Mouse (Mus musculus): Measurements from ENCODE around the gene Zmat3. TPM values are rescaled to one million over a fixed set of nuclear protein-coding genes. Genes with fewer than 3 reads are reported as not detected.

Gene Zmat3
- polyA plus RNA-seq, 2 experiments, result 7.7 to 12.6 TPM

DNA sequence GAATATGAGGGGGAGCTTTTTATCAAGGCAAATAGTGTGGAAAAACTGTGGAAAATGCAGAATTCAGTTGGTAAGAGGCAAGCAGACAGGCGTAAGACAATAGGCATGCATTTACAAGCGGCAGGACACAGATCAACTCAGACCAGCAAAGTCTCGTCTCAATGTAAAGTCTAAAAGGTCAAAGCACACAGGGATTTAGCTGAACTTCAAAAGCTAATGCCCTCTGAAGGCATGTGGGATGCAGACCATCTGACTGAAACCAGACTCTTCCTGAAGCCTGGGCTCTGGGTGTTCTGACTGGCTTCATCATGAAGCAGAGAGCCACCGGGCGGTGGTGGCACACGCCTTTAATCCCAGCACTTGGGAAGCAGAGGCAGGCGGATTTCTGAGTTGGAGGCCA is 27.6 kb downstream of the Zmat3 start:
- Histone ChIP-seq H3K4me2 (replicated peaks; ENCODE audit: low read depth, low read length, severe bottlenecking) (no peak overlapping the region), H3K36me3 (ENCODE audit: control insufficient read depth, insufficient read depth, low read length) (peaks cover 24% of the 10 kb centered on the region), H3K9ac (ENCODE audit: low read depth, low read length, severe bottlenecking) (no peak overlapping the region), H3K4me3 (replicated peaks; ENCODE audit: low read length) (no peak overlapping the region), H3K9me3 (ENCODE audit: control insufficient read depth, low read length) (no peaks in the 10 kb centered on the region), H3K27me3 (ENCODE audit: control insufficient read depth, insufficient read depth, low read length) (no peaks in the 10 kb centered on the region), H3K4me1 (ENCODE audit: control insufficient read depth, insufficient read depth, low read length) (no peaks in the 10 kb centered on the region), H3K27ac (replicated peaks; ENCODE audit: low read depth, low read length) (no peak overlapping the region)
- ATAC-seq (ENCODE audit: low FRiP score, low read depth), result no peak
- no peak for TF ChIP-seq POLR2A (IDR thresholded peaks at IDR 0.05; ENCODE audit: borderline replicate concordance, extremely low read depth, insufficient read depth, insufficient read length)
- 78% methylated on average over 7 of the region's 7 CpGs for WGBS
- no peak for DNase-seq (ENCODE audit: low spot score)

DNA sequence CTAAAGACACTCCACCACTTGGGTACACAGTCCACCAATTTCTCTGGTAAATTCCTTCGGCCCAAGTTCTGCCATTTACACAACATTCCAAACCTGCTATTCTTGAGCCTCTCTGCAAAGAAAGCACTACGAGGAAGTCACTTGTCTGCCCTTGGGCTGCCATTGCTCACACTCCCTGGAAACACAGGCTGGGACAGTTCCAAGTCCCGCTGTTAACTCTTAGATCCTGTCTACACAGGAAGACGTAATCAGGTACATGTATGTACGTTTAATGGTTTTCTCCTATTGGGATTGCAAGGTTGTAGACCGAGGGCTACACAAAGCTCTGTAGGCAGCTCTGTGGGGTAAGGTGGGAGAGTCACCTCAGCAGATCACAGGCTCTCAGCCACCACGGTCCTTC is 28.0 kb downstream of the Zmat3 start:
- ATAC-seq (ENCODE audit: low FRiP score, low read depth) (no peak), DNase-seq (ENCODE audit: low spot score) (no peak)
- TF ChIP-seq POLR2A (IDR thresholded peaks at IDR 0.05; ENCODE audit: borderline replicate concordance, extremely low read depth, insufficient read depth, insufficient read length), result no peak
- H3K36me3 ChIP-seq (ENCODE audit: control insufficient read depth, insufficient read depth, low read length), result peaks cover 21% of the 10 kb centered on the region
- WGBS, result 83% methylated on average over 7 of the region's 7 CpGs
- no peak overlapping the region for H3K9ac ChIP-seq (ENCODE audit: low read depth, low read length, severe bottlenecking)
- H3K27ac ChIP-seq (replicated peaks; ENCODE audit: low read depth, low read length), result no peak overlapping the region
- no peak overlapping the region for H3K4me3 ChIP-seq (replicated peaks; ENCODE audit: low read length)
- no peaks in the 10 kb centered on the region for H3K27me3 ChIP-seq (ENCODE audit: control insufficient read depth, insufficient read depth, low read length)
- H3K4me2 ChIP-seq (replicated peaks; ENCODE audit: low read depth, low read length, severe bottlenecking), result no peak overlapping the region
- no peaks in the 10 kb centered on the region for H3K4me1 ChIP-seq (ENCODE audit: control insufficient read depth, insufficient read depth, low read length)
- H3K9me3 ChIP-seq (ENCODE audit: control insufficient read depth, low read length), result no peaks in the 10 kb centered on the region

- no peaks in the 10 kb centered on the region for H3K27me3 ChIP-seq (ENCODE audit: control insufficient read depth, insufficient read depth, low read length)
- H3K9me3 ChIP-seq (ENCODE audit: control insufficient read depth, low read length), result no peaks in the 10 kb centered on the region
- H3K4me3 ChIP-seq (replicated peaks; ENCODE audit: low read length), result no peak overlapping the region
- H3K27ac ChIP-seq (replicated peaks; ENCODE audit: low read depth, low read length), result no peak overlapping the region
- H3K9ac ChIP-seq (ENCODE audit: low read depth, low read length, severe bottlenecking), result no peak overlapping the region
- peaks cover 4% of the 10 kb centered on the region; the same call in 1 of the 2 replicates for H3K36me3 ChIP-seq (ENCODE audit: control insufficient read depth, insufficient read depth, low read length)
- H3K4me1 ChIP-seq (ENCODE audit: control insufficient read depth, insufficient read depth, low read length), result no peaks in the 10 kb centered on the region
- WGBS, result 91% methylated on average over 11 of the region's 11 CpGs
- no peak for TF ChIP-seq POLR2A (IDR thresholded peaks at IDR 0.05; ENCODE audit: borderline replicate concordance, extremely low read depth, insufficient read depth, insufficient read length)
- no peak overlapping the region for H3K4me2 ChIP-seq (replicated peaks; ENCODE audit: low read depth, low read length, severe bottlenecking)
- ATAC-seq (ENCODE audit: low FRiP score, low read depth) (no peak), DNase-seq (ENCODE audit: low spot score) (no peak)
Observed at GRCm38 (mm10) chr3:32334901-32335300, 30.9 kb downstream of the Zmat3 start.

- 35% methylated on average over 7 of the region's 7 CpGs for WGBS
- Histone ChIP-seq H3K27me3 (ENCODE audit: control insufficient read depth, insufficient read depth, low read length) (no peaks in the 10 kb centered on the region), H3K27ac (replicated peaks; ENCODE audit: low read depth, low read length) (no peak overlapping the region), H3K4me2 (replicated peaks; ENCODE audit: low read depth, low read length, severe bottlenecking) (no peak overlapping the region), H3K4me3 (replicated peaks; ENCODE audit: low read length) (no peak overlapping the region), H3K9ac (ENCODE audit: low read depth, low read length, severe bottlenecking) (no peak overlapping the region), H3K9me3 (ENCODE audit: control insufficient read depth, low read length) (no peaks in the 10 kb centered on the region), H3K4me1 (ENCODE audit: control insufficient read depth, insufficient read depth, low read length) (no peaks in the 10 kb centered on the region), H3K36me3 (ENCODE audit: control insufficient read depth, insufficient read depth, low read length) (peaks cover 2% of the 10 kb centered on the region; the same call in 1 of the 2 replicates)
- ATAC-seq (ENCODE audit: low FRiP score, low read depth), result peak; percentile 82
- TF ChIP-seq POLR2A (IDR thresholded peaks at IDR 0.05; ENCODE audit: borderline replicate concordance, extremely low read depth, insufficient read depth, insufficient read length), result no peak
- DNase-seq (ENCODE audit: low spot score), result peak; percentile 91
Observed at GRCm38 (mm10) chr3:32333456-32334086, 32.2 kb downstream of the Zmat3 start.

DNA sequence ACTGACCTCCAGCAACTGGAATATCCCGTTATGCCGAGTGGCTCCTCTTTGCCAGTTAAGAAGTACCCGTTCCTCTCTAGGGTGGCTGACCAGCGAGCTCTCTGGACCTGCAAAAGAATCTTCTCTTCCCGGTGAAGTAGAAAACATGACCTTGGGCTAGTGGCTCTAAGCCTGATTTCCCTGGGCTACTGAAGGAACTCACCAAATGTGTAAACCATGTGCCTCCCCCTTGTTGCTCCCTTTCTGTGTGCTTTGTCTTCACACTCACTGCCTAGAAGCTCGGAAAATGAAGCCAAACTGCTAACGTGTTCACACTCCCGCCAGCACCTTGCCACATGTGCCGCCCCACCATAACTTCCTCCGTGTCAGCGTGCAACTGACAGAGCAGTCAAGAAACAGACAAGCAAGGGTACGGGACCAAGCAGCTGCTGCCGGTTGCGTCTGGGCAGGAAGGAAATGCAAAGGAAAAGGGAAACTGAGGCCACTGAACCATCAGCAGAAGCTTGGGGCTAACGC is 47.9 kb downstream of the Zmat3 start:
- TF ChIP-seq POLR2A (IDR thresholded peaks at IDR 0.05; ENCODE audit: borderline replicate concordance, extremely low read depth, insufficient read depth, insufficient read length), result no peak

More for the DNA sequence above, 47.9 kb downstream of the Zmat3 start:
- ATAC-seq (ENCODE audit: low FRiP score, low read depth), result peak; percentile 34
- H3K27ac ChIP-seq (replicated peaks; ENCODE audit: low read depth, low read length), result no peak overlapping the region
- H3K27me3 ChIP-seq (ENCODE audit: control insufficient read depth, insufficient read depth, low read length), result no peaks in the 10 kb centered on the region
- no peak for DNase-seq (ENCODE audit: low spot score)
- 57% methylated on average over 15 of the region's 15 CpGs for WGBS
- no peaks in the 10 kb centered on the region for H3K4me1 ChIP-seq (ENCODE audit: control insufficient read depth, insufficient read depth, low read length)
- H3K9ac ChIP-seq (ENCODE audit: low read depth, low read length, severe bottlenecking), result no peak overlapping the region
- no peak overlapping the region for H3K4me2 ChIP-seq (replicated peaks; ENCODE audit: low read depth, low read length, severe bottlenecking)
- H3K4me3 ChIP-seq (replicated peaks; ENCODE audit: low read length), result no peak overlapping the region
- H3K9me3 ChIP-seq (ENCODE audit: control insufficient read depth, low read length), result no peaks in the 10 kb centered on the region
- no peaks in the 10 kb centered on the region for H3K36me3 ChIP-seq (ENCODE audit: control insufficient read depth, insufficient read depth, low read length)

All from limb, embryonic 14.5 days (tissue).